Mouse (Mus musculus) skeletal muscle tissue, adult 2 months (tissue): ENCODE data around the gene Erp44.

Source experiments
- DNase-seq: peaks from one replicate; pipeline ENCODE4 v3.0.0-alpha.2; 2012; ENCODE audit warnings: low read depth, low spot score

Erp44 gene

DNA sequence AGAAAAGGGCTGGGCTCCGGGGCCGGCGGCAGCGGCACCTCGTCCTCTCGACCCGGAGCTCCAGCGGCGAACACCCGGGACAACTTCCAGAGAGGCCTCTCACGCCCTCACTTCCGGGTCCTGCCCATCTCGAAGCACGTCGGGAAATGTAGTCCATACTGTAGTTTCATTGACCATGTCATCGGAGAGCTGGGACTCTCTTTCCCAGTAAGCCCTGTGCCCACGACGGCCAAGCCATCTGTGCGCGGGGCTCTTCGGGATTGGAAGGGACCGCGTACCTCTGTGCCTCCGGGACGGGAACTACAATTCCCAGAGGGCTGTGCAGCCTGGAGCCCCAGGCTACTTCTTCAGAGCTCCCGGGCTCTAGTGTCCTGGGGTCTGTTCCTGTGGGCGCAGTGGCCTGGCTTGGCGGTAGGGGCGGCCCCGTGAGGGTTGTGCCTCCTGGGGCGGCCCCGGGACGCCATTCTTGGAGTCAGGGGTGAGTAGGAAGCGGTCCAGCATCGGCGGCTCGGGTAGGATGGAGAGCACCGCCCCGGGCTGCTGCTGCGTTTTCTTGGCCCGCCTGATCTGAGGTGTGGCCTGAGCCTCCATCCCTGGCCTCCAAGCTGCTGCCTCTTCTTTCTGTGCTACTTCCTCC is at the start of gene Erp44, which contains the start of gene Invs:
TSS of gene Erp44 (minus strand) at position 61 of the 637 bp plus-strand sequence.
TSS of gene Invs (plus strand) at position 263 of the 637 bp plus-strand sequence.
- DNase-seq = peak; percentile 96

DNA sequence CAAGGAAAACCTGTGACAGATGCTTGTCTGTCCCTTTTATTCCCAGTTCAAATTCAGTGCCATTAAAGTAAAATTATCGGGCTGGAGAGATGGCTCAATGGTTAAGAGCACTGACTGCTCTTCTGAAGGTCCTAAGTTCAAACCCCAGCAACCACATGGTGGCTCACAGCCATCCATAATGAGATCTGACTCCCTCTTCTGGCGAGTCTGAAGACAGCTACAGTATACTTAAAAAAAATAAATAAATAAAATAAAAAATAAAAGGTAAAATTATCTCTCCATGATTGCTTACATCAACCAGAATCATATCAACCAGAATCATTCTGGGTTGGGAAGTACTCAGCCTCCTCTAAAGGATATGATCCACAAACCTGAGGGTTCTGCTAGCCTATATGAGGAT is 48.7 kb upstream of the Erp44 start:
- no peak for DNase-seq

DNA sequence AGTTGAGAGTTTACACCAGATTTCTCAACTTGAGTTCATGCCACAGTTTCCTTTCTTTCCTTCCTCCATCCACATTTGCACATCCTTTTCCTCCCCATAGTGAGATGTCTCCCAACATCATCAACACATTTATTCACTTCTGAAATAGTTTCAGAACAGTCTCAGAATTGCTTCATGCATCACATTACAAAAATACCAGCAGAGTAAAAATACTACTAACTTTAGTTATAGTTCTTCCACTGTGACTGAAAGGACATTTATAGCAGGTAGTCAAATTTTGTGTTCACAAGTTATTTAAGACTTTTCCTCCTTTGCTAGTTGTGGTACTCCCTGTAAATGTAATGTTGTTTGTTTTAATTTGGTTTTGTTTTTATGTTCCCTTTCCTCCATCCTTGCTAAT is 47.8 kb upstream of the Erp44 start:
- no peak for DNase-seq

DNA sequence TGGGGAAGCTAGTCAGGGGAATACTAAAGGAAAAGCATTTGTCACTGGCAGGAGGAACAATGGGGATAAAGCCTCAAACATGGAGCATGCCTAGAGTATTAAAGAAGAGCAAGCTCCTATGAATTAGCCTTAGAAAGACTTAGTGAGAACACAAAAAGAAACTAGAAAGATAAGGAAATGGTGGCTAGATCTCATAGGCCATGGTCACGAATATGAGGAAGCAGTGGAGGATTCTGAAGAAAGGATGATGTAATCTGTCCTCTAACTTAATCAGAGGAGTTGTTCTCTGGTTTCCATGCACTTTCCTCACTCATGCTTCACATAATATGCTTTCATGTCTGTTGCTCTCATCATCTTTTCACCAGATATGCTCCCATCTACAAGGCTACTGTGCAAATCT is 42.7 kb upstream of the Erp44 start:
- DNase-seq = no peak

DNA sequence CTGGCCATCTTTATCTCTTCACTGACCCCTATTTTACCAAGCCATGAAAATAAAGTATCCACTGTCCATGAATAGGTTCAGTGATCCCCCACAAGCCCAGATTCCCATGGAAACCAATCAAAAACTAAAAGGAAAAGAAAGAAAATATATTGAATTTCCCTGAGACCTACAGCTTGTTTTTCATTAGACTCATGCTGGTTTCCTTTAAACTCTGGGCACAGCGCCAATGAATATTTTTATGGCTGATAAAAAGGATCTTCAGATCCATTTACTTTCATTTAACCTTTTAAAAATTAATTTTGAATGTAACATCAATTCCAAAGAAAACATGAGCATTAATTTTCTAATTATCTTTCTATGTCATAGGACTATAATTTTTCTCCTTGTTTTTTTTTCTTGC is 41.9 kb upstream of the Erp44 start:
- no peak for DNase-seq

DNA sequence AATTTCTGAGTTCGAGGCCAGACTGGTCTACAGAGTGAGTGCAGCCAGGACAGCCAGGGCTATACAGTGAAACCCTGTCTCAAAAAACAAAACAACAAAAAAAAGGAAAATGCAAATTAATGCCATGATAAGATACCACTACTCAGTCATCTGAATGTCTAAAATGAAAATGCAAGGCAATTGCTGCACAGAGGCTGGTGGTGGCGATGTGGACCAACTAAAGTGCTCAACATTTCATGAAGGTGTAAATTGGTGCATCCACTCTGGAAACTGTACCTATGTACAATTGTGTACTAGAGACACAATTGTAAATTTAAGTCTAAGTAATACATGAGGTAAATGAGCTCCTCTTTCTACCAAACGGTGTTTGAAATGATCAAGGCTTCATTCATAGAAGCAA is 36.7 kb upstream of the Erp44 start:
- no peak for DNase-seq

DNA sequence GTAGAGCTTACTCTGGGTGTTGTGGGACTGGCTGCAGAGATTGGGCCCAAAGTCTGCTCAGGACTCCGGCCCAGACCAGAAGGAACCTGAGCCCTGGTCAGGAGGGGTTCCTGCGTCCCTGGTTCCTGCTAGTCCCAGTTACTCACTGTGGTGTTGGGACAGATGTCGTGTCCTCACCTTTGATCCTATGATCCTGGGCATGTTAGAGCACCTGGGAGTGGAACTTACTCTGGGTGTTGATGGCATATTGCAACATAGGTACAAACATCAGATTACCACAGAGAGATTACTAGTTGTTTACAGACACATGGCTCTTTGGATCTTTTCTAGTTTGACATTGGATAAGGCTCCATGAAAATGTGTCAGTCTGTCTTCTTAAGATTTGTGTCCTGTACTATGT is 35.5 kb upstream of the Erp44 start:
- no peak for DNase-seq

DNA sequence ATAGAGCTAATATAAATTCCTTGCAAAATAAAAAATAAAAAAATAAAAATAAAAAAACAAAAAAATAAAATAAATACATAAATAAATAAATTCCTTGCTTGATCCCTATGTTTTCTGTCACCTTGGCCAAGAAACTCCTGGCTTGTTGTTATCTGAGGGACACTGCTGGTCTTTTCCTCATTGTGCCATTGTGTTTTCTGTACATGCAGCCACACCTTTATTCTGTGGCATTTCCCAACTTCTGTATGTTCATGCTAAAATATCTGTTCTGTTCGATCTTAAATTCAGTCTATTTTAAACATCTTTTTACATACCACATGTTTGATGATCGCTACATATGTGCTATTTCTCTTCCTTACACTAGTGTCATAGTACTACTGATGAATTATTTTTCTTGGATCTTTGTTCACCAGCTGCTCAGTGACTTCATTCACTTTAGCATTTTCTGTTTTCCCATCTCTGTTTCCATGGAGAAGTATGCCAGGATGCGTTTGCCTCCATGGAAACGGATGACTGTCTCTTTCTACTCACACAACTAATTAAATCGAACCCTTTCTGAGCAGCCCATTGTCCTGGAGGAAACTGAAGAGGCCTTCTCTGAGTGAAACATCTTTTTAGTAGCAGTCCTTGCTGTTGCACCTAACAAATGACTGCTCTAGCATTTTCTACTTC is 7.9 kb upstream of the Erp44 start:
- no peak for DNase-seq

DNA sequence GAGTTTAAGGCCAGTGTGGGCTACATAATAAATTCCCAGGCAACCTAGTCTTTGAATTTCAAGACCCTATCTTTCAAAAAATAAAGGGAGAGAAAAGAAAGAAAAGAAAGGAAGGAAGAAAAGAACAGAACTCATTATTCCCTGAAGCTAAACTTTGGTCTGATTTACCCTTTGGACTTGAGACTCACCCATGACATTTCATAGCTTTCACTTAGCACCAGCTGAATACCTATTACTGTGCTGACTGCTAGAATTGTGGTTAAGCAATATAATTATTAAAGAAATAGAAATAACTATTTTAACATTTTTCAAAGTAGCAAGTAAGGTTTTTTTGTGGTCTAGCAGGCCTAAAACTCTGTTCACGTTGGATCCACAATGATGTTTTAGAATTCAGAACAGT is 1.8 kb upstream of the Erp44 start:
- no peak for DNase-seq

DNA sequence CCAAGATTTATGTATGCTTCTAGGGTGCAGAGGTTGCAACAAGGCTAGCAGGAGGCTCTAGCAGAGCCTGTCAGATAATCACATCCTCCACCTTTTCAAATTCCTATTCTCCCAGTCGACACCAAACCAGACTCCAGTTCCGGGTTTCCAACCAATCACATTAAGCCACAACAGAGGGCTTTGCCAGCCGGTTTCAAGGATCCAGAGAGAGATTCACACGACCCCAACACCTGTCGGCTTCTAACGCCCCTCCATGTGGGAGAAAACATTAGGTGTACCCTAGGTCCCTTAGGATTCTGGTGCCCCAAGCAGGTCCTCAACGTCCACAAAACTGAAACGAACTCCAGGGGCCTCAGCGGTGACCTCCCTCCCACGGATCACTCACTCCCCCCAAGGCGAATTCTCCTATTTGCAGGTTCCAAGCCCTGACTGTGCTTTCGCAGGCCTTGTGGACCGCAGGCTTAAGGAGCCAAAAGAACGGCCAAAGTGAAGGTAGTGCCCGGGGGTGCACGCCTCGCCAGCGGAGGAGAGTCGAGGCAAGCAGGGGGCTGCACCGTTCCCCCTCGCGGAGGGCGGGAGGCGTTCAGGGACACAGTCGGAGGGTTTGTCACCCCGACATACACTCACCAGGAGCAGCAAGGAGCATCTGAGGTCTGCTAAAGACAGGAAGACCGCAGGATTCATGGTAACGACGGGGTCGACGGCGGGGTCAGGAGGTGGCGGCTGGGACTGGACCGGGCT is 431 bp downstream of the Erp44 start:
- DNase-seq = no peak

DNA sequence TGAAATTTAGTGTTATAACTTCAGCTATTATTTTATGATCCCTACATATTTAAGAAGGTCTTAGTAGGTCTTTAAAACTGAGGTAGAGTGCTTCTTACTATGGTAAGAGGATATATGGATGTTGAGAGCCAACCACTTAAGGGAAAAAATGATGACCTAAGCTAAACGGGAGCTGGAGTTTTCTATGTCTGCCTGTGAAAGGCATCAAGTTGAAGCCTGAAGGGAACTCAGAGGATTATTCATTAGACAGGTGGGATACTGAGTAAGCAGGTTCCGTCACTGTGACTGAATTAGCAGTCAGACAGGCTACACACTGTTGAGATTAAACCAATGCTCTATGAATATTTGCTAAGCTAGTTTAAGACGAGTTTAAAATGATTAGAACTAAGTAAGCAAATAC is 2.3 kb downstream of the Erp44 start:
- DNase-seq = no peak

DNA sequence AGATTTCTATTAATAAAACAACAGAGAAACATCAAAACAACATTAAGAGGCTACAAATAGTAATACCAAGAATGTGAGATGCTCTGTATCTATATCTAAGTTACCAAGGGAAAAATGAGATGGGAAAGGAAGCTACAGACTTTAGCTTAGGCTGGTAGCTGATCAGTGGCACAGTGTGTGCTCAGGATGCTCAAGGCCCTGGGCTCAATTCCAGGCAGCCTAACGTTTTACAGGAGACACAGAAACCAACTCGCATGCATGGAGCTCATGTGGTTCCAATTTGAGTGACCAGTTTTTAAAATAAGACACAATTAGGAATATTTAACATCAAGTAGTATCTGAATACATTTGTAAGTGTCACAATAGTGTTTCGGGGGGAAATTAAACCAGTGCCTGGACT is 3.6 kb downstream of the Erp44 start:
- DNase-seq = no peak

DNA sequence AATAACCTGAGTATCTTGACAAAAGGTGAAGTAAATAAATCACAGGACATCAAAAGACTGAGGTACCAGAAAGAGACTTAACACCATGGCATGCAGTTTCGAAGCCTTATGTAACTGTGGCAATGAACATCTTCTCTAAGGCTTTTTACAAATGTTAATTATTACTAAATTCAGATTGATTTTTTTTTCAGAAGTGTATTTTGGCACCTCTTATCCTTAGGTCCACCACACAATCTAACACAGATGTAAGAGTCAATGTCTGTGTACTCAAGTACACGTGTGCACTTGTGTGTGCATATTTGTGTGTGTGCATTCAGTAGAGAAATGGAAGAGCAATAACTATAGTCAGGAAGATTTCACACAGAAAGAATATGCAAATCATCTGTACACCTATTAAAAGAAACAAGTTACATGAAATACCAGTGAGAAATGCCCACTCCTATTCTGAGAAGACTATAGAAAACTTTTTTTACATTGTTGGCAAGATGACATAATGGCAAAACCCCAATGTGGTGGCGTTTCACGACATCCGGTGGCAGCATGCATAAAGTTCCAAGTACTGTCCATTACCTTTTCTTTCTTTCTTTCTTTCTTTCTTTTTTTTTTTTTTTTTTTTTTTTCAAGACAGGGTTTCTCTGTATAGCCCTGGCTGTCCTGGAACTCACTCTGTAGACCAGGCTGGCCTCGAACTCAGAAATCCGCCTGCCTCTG is 6.1 kb downstream of the Erp44 start:
- no peak for DNase-seq

DNA sequence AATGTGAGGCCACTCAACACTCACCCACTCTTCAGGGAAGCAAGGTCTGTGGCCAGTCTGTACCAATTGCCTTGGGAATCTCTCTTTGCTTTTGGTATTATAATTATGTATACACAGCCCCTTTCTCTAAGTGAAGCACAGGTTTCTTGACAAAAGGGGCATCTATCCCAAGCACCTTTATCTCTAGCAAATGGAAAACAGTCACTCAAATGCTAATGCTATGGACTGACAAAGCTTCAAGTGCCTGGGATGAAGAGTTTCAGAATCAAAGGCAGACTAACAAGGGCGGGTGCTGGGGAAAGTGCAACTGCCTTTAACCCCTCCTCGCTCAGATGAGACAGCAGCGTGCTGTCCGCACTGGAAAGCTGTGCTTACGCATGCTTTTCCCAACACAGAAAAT is 7.5 kb downstream of the Erp44 start:
- no peak for DNase-seq

DNA sequence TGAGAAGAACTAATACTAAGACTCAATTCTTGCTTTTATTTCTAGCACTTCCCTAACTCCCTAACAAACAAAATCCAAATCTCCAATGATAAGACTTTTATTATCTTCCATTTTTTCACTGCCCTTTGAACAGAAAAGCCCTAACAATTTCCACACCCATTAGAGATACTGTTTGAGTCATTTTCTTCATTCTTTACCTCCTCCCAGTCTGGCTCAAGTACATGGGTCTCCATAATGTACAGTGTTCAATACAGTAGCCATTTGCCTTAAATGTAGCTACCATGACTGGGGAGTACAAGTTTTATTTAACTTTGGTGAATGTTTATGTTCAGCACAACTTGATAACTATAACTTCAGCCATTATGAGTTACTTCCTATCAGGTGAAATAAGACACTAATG is 8.8 kb downstream of the Erp44 start:
- no peak for DNase-seq

DNA sequence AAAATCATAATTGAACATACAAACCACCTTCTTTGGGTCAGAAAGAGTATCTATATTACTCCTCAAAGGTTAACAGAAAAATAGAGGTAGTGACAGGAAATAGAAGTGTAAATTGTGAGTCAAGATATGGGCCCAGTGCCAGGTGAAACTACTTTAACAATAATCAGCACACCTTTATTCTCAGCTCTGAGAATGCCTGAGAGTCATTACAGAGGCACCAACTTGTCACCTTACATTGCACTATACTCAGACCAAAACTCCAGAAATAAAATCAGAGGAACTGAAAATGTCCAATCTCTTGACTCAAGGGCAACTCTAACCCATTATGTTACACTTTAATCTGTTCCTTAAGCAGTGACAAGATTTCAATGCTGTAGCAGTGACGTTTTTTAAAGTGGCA is 11.2 kb downstream of the Erp44 start:
- DNase-seq = no peak

DNA sequence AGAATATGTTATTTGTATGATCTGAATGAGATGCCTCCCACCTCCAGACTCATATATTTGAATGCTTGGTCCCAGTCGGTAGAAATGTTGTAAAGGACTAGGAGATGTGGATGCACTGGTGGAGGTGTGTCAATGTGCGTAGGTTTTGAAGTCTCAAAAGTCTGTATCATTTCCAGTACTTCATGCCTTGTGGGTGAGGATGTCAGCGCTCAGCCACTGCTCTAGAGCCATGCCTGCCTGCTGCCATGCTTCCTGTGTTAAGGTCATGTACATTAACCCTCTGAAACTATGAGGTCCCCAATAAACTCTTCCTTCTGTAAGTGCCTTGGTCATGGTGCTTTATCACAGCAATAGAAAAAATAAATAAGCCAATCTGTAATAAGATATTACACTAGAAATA is 11.7 kb downstream of the Erp44 start:
- DNase-seq = no peak

DNA sequence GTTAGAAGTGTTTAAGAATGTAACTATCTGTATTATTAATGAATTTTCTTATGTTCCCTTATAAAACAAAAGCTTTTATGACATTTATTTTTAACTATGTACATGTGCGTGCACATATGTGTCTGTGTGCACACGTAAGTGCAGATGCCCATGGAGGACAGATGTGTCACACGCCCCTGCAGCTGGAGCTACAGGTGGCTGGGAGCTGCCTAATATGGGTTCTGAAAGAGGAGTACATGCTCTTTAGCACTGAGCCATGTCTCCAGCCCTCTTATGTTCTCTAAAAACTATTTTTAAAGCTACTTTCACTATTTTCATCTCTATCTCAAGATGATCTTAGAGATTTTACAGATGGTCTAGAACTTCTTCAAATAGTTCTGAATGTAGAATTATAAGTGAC is 21.3 kb downstream of the Erp44 start:
- DNase-seq = no peak

DNA sequence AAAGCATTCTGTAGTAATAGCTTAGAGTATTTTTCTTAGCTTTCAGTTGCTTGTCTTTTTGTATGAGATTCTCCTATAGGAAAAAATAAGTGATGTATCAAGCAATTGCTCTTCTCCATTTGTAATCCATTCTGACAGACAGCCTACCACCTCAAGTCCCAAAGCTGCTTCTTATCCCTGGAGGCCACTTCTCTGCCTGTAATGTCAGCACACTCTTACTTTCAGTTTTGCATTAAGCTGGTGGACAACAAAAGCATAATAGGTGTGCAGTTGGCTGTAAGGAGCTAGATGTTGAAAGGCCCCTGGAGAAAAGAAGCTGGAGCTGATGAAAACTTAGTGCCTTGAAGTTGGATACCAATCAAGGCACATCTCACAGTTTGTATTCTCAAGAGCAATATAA is 26.1 kb downstream of the Erp44 start:
- DNase-seq = no peak

DNA sequence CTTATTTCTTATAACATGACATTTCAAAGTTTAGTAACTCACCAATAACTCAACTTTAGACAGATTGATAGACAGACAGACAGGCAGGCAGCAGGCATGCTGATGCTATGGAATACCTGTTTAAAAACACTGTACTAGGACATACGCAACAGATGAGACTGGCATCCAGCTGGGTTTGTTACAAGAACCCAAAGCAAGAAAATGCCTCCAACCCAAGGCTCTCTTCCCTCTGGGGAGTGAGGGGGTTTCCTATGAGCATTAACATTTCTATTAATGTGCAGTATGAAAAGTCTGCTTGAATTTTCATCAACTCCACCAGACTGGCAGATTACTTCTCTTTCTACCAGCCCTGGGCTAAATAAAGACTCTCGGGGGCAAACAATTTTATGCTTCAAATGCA is 35.1 kb downstream of the Erp44 start:
- DNase-seq = no peak

DNA sequence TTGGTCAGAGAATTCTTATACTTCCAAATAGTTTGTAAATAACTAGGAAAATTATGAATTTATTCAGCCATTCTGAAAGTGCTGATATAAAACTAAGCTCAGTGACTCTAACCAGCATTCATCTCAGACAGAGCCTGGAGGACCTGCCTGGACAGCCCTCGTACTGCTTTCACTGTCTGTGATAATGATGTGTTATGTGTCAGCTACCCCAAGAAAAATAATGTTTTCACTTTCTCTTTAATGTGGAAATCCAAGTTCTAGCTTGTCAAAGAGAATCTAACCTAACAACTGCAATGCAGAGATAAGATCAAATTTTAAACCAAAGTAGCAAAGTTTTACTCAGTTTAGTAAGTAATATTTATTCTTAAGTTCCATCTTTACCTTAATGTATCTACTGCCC is 35.6 kb downstream of the Erp44 start:
- DNase-seq = no peak

DNA sequence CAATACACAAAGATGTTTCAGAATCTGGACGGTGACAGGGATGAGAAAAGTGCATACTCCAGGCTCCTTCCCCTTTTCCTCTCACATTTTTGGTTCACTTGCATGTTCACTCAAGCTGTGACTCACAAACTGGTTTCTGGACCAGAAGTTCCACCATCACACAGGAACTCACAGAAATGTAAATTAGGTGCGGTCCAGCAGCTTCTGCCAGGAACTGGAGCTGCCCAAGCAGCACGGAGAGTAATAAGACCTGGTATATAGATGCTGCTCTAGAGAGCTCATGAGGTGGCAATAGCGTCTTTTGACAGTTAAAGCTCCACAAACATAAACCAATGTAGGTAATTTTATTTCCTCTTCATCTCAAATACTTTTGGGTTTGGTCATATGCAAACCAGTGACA is 36.9 kb downstream of the Erp44 start:
- no peak for DNase-seq
